Mouse (Mus musculus) hematopoietic stem cell, adult 5-6 weeks (primary cell): Measurements from ENCODE around the gene Krt78. TPM values are rescaled to one million over a fixed set of nuclear protein-coding genes. Genes with fewer than 3 reads are reported as not detected.

Source experiments
- ATAC-seq, 2 experiments: fragments of 125-278 bp in 1 of 2; replicated peaks in 1 of 2; 2 replicates each; pipeline ENCODE4 v1.8.0; 2016 to 2017; ENCODE audit warnings: inconsistent platforms in 2 of 2, mild to moderate bottlenecking in 2 of 2, moderate number of reproducible peaks in 2 of 2, low read depth in 1 of 2, moderate TSS enrichment in 1 of 2; ENCODE audit not compliant: low FRiP score in 2 of 2, poor library complexity in 2 of 2, severe bottlenecking in 2 of 2, insufficient read depth in 1 of 2, low TSS enrichment in 1 of 2
- total RNA-seq: library from RNA; stranded (forward); fragments of 172-1452, 232-1000 nt; gene quantifications from 2 replicates; pipeline ENCODE4 v1.2.3, GENCODE M21; 2017

Gene Krt78
- total RNA-seq, 1 experiment from 2014 or later, result not detected

DNA sequence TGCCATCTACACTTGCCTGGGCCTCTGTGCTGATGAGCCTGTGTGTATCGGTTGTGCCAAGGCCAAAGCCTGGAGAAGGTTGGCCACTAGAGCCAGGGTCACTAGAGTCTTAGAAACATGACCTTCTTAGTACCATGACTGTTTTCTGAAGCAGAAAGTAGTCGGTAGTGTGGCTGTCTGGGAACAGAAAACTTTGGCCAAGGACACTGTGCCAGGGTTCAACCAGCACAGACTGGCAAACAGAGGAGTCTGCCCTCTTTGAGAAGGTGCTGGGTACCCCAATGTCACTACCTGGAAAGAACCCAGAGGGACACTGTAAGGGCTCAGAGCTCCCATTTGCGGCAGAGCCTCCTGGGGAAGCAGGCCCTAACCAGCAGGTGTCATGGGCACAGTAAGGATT, 22.6 kb upstream of the Krt78 start:
- ATAC-seq, result no peak

DNA sequence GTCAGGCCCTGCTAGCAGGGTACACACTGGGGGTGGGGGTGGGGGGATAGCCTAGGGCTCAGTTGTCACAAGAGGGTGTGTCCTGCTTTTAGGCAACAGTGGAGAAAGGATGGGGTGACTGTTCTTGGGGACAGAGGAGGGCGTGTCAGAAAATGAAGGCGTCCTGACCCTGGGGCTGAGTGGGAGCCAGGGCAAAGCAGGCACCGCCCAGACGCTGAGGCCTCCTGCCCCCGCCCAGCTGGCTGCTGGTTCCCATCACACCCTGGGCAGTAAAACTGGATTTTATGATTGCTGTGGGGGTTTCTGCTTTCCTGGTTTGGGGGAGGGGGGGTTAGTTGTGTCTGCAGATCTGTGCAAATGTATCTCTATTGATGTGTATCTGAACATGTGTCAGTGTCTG, 21.9 kb upstream of the Krt78 start:
- ATAC-seq, result no peak

DNA sequence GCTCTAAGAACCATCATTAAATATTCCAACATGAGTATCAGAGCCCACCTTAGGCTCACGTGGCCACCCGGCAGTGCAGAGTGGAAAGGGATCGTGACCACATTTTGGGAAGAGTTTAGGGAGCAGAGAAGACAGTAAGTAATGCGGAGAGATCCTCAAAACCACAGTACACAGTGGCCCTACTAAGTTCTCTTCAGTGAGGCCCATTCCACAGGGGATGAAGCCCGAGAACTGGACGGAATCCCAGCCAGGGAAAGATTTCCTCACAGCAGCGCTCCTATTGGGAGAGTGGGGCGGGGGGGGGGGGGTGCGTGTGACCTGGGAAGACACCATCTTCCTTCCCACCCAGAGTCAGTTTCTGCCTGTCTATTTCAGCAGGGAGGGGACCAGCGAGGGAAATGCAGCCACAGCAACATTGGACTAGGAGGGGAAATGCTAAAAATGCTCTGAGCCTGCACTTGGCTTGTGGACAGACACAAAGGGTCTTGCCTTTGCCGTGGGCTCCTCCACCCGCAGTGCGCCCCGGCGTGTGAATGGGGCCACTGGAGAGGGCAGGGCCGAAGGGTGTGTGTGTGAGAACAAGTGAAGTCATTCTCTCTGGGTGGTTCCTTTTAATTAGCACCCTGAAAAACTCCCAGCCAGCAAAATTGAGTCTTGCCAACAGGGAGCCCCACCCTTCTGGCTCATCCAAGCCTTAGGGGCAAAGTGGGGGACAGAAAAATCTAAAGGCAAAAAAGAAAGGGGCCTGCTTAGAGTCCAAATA, 20.2 kb upstream of the Krt78 start:
- ATAC-seq, result no peak

GRCm38 (mm10) chr15:101973414-101974077, 19.5 kb upstream of the Krt78 start:
- ATAC-seq, result peak; percentile 78 to 83

GRCm38 (mm10) chr15:101970536-101970935, 16.4 kb upstream of the Krt78 start:
- ATAC-seq, result no peak

- ATAC-seq, result no peak
Observed at GRCm38 (mm10) chr15:101966808-101967207, 12.7 kb upstream of the Krt78 start.

DNA sequence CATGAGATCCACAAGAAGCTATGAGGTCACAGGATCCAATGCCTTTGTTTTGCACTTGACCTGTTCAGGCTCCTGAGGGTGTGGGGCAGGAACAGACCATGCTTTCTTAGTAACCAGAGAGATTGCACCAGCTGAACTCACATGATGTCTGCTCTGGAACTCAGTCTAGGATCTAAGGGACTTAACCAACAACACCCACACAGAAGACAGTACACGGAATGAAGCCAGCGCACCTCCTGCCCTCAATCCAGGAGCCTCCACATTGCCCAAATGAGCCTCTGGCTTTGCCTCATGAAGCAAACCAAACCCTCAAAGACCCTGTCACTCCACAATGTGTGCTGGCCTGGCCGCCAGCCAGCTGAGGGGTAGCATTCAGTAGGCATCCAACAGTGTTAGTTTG, 4.8 kb upstream of the Krt78 start:
- ATAC-seq, result no peak

DNA sequence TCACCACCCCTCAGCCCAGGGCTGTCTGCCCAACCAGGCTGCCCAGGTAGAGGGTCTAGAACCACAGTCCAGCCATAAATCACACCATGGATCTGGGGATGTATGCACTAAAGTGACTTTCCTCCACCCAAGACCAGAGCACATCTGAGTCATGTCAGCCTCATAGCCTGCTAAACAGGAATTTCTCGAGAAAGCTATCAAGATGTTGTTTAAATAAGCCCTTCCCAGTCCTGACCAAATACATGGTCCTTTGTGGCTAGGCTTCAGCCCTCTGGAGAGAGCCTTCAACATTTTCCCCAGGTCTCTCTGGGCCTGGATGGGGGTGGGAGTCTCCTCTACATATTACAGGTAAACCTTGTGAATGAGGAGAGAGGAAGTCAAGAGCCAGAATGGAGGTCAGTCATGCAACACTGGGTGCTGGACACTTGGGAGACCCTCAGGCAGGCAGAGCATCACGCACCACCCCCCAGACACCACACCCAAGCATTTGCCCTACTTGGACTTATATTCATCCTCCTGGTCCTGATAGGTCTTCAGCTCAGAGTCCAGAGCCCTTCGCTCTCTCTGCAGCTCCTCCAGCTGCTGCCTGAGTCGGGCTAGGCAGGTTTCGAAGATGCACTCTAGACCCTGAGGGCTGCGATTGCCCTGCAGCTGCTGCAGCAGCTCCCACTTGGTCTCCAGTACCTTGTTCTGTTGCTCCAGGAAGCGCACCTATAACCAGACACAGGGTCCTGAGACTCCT, 1.2 kb downstream of the Krt78 start:
- ATAC-seq, result no peak

GRCm38 (mm10) chr15:101945430-101945829, 8.7 kb downstream of the Krt78 start:
- ATAC-seq, result no peak

- no peak for ATAC-seq
Observed at GRCm38 (mm10) chr15:101941948-101942347, 12.1 kb downstream of the Krt78 start.

- ATAC-seq, result no peak
Observed at GRCm38 (mm10) chr15:101940274-101940829, 13.7 kb downstream of the Krt78 start, which contains the start of gene Krt79. Gene Krt79 (minus strand): TSS chr15:101940324.

- ATAC-seq, result no peak
Observed at GRCm38 (mm10) chr15:101938600-101939308, 15.3 kb downstream of the Krt78 start.

DNA sequence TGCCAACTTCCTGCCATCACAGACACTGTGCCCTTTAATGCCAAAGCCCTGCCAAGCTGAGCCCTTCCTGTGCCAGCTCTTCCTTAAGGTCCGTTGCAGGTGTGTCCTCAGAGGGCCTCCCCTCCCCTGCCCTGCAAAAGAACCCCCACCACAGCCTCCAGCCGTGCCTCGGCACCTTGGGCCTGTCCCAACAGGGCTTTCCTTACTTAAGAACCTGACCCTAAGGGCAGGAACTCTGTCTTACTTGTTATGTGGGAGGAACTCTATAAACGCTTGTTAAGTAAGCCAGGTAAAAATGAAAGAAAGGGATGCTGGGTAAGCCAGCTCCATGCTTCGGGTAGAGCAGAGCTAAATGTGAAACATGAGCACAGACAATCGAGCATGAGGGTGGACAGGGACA, 21.1 kb downstream of the Krt78 start:
- ATAC-seq, result no peak

DNA sequence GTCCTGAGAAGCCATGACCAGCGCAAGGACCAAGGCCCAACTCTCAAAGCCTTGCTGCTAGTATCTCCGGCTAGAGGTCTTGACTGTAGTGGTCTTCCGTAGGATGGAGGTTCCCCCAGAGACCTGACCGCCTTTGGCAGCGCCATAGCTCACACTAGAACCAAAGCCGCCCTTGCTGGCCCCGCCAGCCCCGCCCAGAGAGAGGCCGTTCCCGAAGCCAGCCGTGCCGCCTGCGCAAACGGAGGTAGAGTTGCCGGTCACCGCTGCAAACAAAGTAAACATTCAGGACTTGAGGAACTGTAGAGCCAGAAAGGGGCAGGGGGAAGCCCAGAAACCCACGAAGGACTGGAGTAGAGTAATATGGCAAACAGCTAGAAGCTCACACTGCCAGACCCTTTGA, 24.4 kb downstream of the Krt78 start:
- 0 out of 4 replicates have a peak, but pooled peaks of 1 of the 2 experiments have one; percentile 27 for ATAC-seq

DNA sequence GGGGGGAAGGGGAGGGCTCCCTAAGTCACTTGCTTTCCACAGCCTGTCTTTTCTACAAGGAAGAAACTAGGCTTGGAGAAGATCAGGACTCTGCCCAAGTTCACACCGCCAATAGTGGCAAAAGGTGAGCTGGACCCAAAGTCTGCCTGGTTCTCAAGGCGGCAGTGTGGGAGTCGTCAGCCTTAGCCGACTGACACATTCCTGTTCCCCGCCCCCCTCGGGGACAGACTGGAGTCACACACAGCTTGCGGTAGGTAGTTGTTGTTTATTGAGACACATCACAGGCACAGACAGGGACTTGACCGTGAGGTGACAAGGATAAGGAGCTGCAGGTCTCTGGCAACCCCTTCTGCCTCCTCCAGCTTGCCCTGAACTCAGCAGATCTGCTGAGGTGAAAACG, 25.0 kb downstream of the Krt78 start:
- no peak for ATAC-seq

- ATAC-seq, result no peak
Observed at GRCm38 (mm10) chr15:101927340-101928080, 26.6 kb downstream of the Krt78 start.

- no peak for ATAC-seq
Observed at GRCm38 (mm10) chr15:101925041-101925440, 29.0 kb downstream of the Krt78 start.
